Mouse (Mus musculus) granulocyte monocyte progenitor cell, adult 5-6 weeks (primary cell): ENCODE results near the gene Galnt16. TPM values are rescaled to one million over a fixed set of nuclear protein-coding genes. Genes with fewer than 3 reads are reported as not detected.

Experiments
- ATAC-seq: replicated peaks from 2 replicates; pipeline ENCODE4 v1.8.0; 2016; ENCODE audit warnings: mild to moderate bottlenecking, moderate TSS enrichment, inconsistent platforms; ENCODE audit not compliant: poor library complexity, severe bottlenecking
- total RNA-seq, 2 experiments: library from RNA; stranded (forward) in 1 of 2; stranded (reverse) in 1 of 2; fragments of 200-712, 200-1000 nt in 1 of 2; fragments of >200 nt in 1 of 2; fragmentation: Nextera tagmentation in 1 of 2; gene quantifications; 2 replicates each; pipeline ENCODE4 v1.2.3; 2014 to 2017

The Galnt16 gene
- total RNA-seq, 2 experiments from 2014 or later: not detected

GRCm38 (mm10) chr12:80594781-80595180 lies 76.7 kb downstream of the Galnt16 start:
- ATAC-seq: no peak

GRCm38 (mm10) chr12:80595566-80595965 lies 77.5 kb downstream of the Galnt16 start:
- ATAC-seq: no peak

GRCm38 (mm10) chr12:80595968-80596367 lies 77.9 kb downstream of the Galnt16 start:
- ATAC-seq: no peak

DNA sequence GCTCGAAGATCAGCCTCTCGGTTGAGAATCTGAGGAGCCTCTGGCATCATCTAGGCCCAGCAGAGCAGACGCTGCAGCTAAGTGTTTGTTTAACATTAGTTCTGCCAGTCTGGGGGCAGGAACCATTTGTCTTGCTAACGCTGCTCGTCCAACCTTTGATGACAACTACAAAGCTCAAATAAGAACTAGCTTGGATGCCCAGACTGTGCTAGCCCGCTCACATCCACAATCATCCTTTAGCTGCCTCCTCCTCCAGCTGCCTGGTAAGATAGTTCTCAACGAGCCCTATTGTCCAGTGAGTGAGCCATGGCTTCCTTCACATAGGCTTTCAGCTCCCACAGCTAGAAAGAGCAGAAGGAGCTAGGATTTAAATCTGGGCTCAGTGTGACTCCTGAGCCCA lies 80.2 kb downstream of the Galnt16 start:
- no peak for ATAC-seq

DNA sequence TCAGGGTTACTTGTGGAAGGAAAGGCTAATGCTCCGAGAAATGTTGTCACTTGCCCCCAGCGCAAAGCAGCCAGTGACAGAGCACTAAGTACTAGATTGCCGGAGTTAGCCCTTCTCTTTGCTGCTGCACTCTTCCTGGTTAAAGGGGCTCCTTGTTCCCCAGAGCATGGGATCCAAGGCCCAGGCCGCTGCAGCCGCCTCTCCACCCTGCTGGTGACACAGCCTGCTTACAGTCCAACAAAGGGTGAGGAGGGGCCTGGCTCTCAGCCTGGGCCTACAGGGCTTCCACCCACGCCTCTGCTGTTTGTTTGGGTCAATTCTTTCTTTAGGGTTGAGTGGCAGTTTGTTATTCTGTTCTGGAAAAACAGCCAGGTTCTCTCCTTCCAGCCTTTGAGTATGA lies 80.7 kb downstream of the Galnt16 start:
- ATAC-seq: no peak

GRCm38 (mm10) chr12:80601597-80602269 lies 83.7 kb downstream of the Galnt16 start:
- ATAC-seq: no peak

DNA sequence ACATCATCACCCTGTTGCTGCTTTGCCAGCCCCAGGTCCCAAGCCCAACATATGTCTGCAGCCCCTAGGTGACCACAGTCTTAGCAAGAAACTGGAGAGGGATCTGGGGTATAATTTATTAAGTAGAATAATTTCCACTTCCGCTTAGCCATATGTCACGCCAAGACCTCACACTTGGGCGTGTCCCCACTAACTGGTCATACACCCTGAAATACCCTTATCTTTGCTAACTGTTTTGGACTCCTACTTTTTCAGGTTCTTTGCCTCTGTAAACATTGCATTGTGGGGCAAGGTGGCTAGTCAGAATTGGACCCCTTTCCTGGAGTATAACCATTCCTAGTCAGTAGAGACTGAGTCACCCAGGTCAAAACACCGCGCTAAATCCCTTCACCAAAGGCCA lies 84.4 kb downstream of the Galnt16 start:
- ATAC-seq: no peak

DNA sequence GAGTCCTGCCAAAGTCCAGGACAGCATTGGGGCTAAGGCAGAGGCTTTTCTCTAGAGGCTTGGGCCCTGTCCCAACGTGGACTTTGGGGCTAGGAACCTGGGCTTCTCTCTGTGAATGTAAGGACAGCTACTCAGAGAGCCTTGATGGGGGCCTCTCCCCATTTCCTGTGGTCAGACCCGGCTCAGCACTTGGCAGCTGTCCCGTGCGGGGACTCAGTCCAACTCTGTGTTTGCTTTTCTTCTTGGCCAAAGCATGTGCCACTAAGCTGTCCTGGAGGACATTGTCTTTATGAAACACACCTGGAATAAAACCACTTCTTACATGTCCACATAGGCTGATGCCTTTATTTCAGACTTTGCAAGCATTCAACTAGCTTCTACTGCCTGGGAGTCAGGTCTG lies 85.5 kb downstream of the Galnt16 start:
- ATAC-seq: no peak

- ATAC-seq: no peak
Measured at GRCm38 (mm10) chr12:80604218-80604617, 86.1 kb downstream of the Galnt16 start.

- ATAC-seq: no peak
Measured at GRCm38 (mm10) chr12:80608576-80608975, 90.5 kb downstream of the Galnt16 start.

DNA sequence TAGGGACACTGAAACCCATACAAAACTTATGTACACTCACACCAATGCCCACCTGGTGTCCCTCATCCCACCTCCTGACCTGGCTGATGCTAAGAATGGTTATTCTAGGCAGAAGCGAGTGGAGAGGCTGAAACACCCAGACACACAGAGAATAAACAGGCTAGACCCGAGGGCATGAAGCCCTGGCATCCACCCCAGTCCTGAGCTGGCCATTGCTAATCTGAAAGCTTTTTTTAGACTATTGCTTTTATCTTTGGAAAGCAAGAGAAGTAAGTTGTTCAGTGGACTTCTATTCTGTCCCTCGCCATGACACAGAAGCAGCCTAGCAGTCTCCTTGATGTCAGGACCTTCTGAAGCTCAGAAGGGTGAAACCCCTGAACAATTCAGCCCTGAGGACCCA lies 91.9 kb downstream of the Galnt16 start:
- ATAC-seq: no peak

DNA sequence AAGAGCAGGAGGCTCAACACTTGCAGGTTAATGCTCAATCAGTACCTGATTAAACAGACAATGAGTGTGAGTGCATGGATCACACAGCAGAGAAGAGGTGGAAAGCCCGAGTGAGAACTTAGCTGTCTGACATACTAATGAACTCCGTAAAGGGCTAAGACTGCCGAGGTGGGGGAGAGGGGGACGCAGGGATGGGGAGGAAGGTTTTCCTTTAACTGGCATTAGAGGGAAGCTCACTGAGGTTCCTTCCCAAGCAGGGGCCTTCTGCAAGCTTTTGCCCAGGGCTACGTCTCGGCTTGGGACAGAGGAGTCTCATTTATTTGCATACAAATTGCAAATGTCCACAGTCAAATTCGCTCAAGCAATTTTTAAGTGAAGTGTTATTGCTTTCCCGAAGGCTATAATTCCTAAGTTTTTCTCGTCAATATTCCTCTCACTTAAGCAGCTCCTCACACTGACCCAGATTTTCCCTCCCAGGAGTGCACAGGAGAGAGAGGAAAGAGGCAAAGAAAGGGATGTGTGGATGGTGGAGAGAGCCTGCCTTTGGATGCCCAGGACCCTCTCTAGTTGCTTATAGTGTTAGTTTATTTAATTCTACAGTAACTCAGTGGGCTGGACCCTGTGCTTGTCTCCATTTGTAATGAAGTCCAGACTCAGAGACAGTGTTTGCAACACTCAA lies 94.2 kb downstream of the Galnt16 start:
- no peak for ATAC-seq

DNA sequence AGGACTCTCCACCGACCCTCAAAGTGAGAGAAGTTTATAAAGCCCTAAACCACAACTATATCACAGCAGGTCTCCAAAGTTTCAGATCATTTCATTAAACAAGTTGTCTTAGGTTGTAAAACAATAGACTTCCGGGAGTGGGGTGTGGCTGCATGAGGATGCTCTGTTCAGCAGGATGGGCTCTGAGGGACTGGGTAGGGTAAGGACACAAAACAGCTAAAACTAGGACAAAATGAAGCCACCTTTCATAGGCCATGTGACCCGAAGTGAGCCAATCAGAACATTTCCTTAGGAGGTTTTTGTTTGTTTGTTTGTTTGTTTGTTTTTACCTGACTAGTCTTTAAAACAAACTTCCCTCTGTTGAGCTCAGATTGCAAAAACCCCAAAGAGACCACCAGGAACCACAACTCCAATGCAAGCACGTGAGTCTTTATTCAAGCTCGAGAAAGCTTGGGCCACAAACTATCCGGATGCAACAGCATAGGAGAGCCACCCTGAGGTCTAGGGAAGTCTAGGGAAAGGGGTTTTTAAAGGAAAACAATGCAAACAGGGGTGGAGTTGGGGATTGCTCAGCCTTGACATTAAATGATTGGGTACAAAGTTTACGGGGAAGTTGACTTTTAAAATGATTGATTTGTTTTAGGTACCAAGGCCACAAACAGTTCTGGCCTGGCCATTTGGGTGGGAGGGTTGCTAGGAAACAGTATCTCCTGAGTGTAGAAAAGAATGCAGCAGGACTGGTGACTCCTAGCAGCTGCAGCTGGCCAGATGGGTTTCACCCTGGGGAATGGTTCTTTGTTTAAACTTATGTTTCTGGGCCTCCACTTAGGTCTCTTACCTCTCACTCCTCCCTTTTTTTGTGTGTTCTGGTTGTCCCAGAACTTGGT lies 97.5 kb downstream of the Galnt16 start:
- no peak for ATAC-seq

- ATAC-seq: no peak
Measured at GRCm38 (mm10) chr12:80620501-80620900, 102.4 kb downstream of the Galnt16 start.

- ATAC-seq: no peak
Measured at GRCm38 (mm10) chr12:80631790-80632189, 113.7 kb downstream of the Galnt16 start.

DNA sequence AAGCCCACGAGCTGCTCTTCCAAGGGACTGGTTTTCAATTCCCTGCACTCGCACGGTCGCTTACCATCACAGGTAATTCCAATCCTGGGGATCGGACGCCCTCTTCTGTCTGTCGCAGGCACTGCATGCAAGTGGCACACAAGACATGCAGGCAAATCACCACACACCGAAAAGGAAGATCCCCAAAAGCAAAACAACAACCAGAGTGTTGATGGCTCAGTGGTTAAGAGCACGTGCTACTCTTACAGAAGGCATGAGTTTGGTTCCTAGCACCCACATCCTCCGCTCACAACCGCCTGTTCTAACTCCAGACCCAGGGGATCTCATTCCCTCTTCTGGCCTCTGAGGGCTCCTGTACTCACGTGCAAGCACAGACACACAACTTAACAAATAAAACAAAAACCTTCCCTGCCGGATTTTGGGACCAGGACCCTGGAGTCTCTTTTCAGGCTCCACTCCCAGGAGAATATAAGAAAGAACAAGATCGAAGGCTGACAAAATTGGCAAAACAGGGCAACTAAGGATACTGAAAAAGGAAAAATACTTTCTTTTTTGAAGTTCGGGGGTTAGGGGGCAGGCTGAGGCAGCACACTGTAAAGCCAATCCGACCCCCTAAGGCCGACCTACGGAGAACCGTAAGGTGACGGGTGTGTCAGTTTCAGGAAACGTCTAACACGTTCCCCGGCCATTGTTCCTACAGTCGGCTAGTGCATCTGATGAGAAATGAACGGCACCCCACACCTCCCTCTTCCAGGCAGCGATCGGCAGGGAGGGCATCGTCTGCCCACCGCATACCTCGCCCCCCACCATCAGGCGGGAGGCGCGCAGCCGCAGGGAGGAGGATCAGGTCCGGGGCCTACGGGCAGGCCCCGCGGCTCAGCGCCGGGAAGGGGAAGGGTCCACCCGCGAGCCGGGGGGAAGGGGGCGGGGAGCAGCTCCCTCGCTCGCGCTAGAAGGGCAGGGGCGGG lies 124.9 kb downstream of the Galnt16 start:
- ATAC-seq: peak; percentile 49

DNA sequence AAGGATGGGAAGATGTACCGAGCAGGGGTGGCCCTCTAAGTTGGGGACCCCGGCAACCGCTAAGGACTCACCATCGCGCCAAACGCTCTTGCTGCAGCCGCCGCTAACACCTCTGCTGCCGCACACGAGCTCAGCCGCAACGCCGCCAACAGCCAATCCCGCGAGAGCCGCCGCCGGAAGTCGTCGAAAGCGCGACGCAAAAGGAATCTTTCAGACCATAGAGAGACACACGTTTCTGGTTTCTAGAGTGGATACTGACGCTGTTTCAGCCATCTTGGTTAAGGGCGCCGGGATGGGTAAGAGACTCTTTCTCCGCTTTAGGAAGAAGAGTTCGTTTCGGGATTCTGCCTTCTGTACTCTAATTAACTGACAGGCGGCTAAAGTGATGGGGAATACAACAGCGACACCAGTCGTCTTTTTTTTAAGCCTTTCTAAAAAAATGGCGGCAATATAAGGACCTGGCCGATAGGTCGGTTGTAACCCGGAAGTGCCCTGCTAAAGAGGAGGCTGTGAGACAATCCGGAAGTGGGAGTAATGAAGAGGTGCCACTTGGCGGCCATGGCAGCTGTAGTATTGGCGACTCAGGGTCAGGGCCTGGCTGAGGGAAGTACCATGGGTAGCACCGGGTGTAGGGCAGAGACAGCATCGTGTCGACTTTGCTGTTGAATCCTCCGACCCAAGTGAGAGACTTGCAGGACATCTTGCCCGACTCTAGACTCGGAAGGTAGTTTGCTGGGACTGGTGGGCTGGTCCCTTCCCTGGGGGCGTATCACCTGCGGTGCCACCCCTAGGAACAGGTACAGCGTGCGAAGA lies 125.8 kb downstream of the Galnt16 start, which contains the start of the genes Slc39a9 and Erh:
TSS of gene Slc39a9 (plus strand) at position 191 of the 813 bp plus-strand sequence.
TSS of gene Erh (minus strand) at position 649 of the 813 bp plus-strand sequence.
- peak; percentile 87 for ATAC-seq

- no peak for ATAC-seq
Measured at GRCm38 (mm10) chr12:80644506-80644868, 126.4 kb downstream of the Galnt16 start.

- no peak for ATAC-seq
Measured at GRCm38 (mm10) chr12:80646377-80646776, 128.3 kb downstream of the Galnt16 start.
